In the genomic region with DNA sequence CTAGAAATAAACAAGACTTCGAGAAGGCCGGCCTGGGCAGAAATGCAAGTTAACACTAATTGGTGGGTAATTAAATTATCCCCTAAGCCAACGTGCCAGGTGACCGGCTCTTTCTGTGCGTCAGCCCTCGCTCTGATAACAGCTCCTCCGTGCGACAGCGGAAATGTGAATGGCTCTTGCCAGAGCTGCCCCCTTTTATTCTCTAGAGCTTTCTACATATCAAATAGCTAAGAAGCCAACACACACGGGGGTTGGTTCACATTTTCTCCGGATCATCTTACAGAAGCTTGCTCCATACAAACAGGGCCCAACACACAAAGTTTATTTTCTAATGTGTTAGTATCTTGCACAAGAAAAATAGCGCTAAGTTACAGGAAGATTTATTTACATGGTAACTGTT, we compare ENCODE assay signal across 19 mouse cellular contexts.
DNase-seq lines count a peak whose midpoint lies in the region; ATAC-seq lines count a peak whose summit lies in the region.
"Had no signal": no experiment of that assay in that cellular context is flagged by ENCODE, and none has a peak within 500 bp of the region (broad histone marks: within the 10 kb centered on the region; RNA-seq: fewer than 3 reads in every experiment).

No protein-coding gene starts in this region.

- H3K9me3 ChIP-seq in heart, embryonic 13.5 days, result no peaks in the 10 kb centered on the region
- no peaks in the 10 kb centered on the region for H3K9me3 ChIP-seq in midbrain, embryonic 11.5 days (ENCODE audit: control insufficient read depth, low read length)
- no peaks in the 10 kb centered on the region for H3K9me3 ChIP-seq in midbrain, embryonic 10.5 days (replicated peaks)
- H3K9me3 ChIP-seq: hindbrain, embryonic 10.5 days; limb, embryonic 13.5 days; liver, embryonic 15.5 days; neural tube, embryonic 13.5 days had no signal

- H3K27me3 ChIP-seq in heart, embryonic 13.5 days (replicated peaks), result peaks cover 79% of the 10 kb centered on the region
- H3K27me3 ChIP-seq in midbrain, embryonic 11.5 days (ENCODE audit: control insufficient read depth, insufficient read depth, low read length), result peaks cover 25% of the 10 kb centered on the region
- peaks cover 91% of the 10 kb centered on the region for H3K27me3 ChIP-seq in midbrain, embryonic 10.5 days (ENCODE audit: low read depth, poor library complexity, severe bottlenecking)

- intact Hi-C loops in heart, postnatal 14 days (cut with DNase I), result loop anchor here (2.0 to 5.0 kb wide), 3 partner anchors 69 to 159 kb away; no protein-coding TSS in a partner anchor

- no peaks in the 10 kb centered on the region for H3K36me3 ChIP-seq in heart, embryonic 13.5 days
- no peaks in the 10 kb centered on the region for H3K36me3 ChIP-seq in midbrain, embryonic 11.5 days (ENCODE audit: control insufficient read depth, insufficient read depth, low read length)
- H3K36me3 ChIP-seq in midbrain, embryonic 10.5 days, result no peaks in the 10 kb centered on the region
- H3K36me3 ChIP-seq: hindbrain, embryonic 10.5 days; limb, embryonic 13.5 days; liver, embryonic 15.5 days; neural tube, embryonic 13.5 days had no signal

- peak overlapping the region; percentile 12; the same call in 1 of the 2 replicates for H3K4me2 ChIP-seq in heart, embryonic 13.5 days
- no peak overlapping the region for H3K4me2 ChIP-seq in midbrain, embryonic 11.5 days
- H3K4me2 ChIP-seq: limb, embryonic 13.5 days; liver, embryonic 15.5 days; neural tube, embryonic 13.5 days had no signal

- no peak overlapping the region for H3K4me3 ChIP-seq in heart, embryonic 13.5 days
- no peak overlapping the region for H3K4me3 ChIP-seq in midbrain, embryonic 11.5 days (ENCODE audit: low read depth, low read length)
- no peak overlapping the region for H3K4me3 ChIP-seq in midbrain, embryonic 10.5 days
- H3K4me3 ChIP-seq: erythroblast, embryonic 14.5 days; hindbrain, embryonic 10.5 days; limb, embryonic 13.5 days; liver, embryonic 15.5 days; neural tube, embryonic 13.5 days had no signal

- peak; percentile 22 for DNase-seq in adrenal gland, adult 2 months
- DNase-seq in adrenal gland, postnatal 10 days, result no peak
- DNase-seq in heart, postnatal 14 days, result no peak
- DNase-seq in midbrain, embryonic 11.5 days (ENCODE audit: low spot score, missing footprints), result peak; percentile 92
- no peak for DNase-seq in midbrain, embryonic 10.5 days (ENCODE audit: low spot score)
- no peak for DNase-seq in layer of hippocampus, adult 9-10 months (ENCODE audit: low spot score)
- DNase-seq: adrenal gland, postnatal 36 days; cerebellum, postnatal 14 days; heart, adult 11 months; right cerebral cortex, postnatal 4 days; thymus, postnatal 4 days had no signal

- no peak overlapping the region for H3K27ac ChIP-seq in heart, embryonic 13.5 days (replicated peaks)
- no peak overlapping the region for H3K27ac ChIP-seq in midbrain, embryonic 11.5 days (ENCODE audit: low read depth, low read length)
- H3K27ac ChIP-seq in midbrain, embryonic 10.5 days (replicated peaks), result no peak overlapping the region
- H3K27ac ChIP-seq: hindbrain, embryonic 10.5 days; limb, embryonic 13.5 days; liver, embryonic 15.5 days; macrophage; neural tube, embryonic 13.5 days had no signal

- peak overlapping the region; percentile 21; the same call in 1 of the 2 replicates for H3K9ac ChIP-seq in heart, embryonic 13.5 days
- H3K9ac ChIP-seq in midbrain, embryonic 11.5 days (ENCODE audit: low read length), result no peak overlapping the region
- H3K9ac ChIP-seq: limb, embryonic 13.5 days; liver, embryonic 15.5 days; neural tube, embryonic 13.5 days had no signal

- ATAC-seq in heart, embryonic 13.5 days (ENCODE audit: extremely low read depth, insufficient number of reproducible peaks, low FRiP score, low TSS enrichment), result no peak
- no peak for ATAC-seq in midbrain, embryonic 11.5 days (ENCODE audit: low FRiP score)
- ATAC-seq in megakaryocyte progenitor cell, adult 5-6 weeks (replicated peaks; ENCODE audit: poor library complexity), result 0 out of 2 replicates have a peak, but pooled peaks have one; percentile 23

- peaks cover 31% of the 10 kb centered on the region for H3K4me1 ChIP-seq in heart, embryonic 13.5 days
- peaks cover 20% of the 10 kb centered on the region for H3K4me1 ChIP-seq in midbrain, embryonic 11.5 days (ENCODE audit: control insufficient read depth, insufficient read depth, low read length)
- H3K4me1 ChIP-seq in midbrain, embryonic 10.5 days, result peaks cover 42% of the 10 kb centered on the region
- H3K4me1 ChIP-seq: liver, embryonic 15.5 days had no signal

- WGBS in heart, embryonic 13.5 days, result 21% methylated on average over 12 of the region's 12 CpGs
- WGBS in midbrain, embryonic 11.5 days, result 11% methylated on average over 12 of the region's 12 CpGs
- WGBS in midbrain, embryonic 10.5 days, result 14% methylated on average over 12 of the region's 12 CpGs

Comparison
In these comparisons a context has a peak if more than half of its experiments do, and no peak if none do; other contexts are left out.
1. DNase-seq: peak in adrenal gland, adult 2 months (single experiment) and midbrain, embryonic 11.5 days (single experiment); none in adrenal gland, postnatal 10 days (single experiment), heart, postnatal 14 days (0 of 2), midbrain, embryonic 10.5 days (single experiment) and layer of hippocampus, adult 9-10 months (single experiment).